In the genomic region with DNA sequence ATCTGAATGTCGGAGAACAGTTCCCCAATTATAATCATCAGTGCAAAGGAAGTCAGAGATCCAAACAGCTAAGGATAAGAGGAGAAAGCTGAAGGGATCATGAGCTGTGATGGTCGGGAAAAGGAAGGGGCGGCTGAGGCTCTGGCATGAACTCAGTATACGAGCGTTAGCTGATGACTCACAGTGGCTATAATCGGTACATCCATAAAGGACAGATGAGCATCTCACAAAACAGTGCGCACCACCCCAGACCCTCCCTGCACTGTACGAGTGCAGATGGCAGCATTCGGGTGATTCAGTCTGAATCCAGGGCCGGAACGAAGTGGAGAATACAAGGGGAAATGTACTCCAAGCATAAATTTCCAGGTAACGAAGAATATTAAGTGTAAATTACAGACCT, we compare ENCODE assay signal across 16 mouse cellular contexts.
DNase-seq lines count a peak whose midpoint lies in the region.
"Had no signal": no experiment of that assay in that cellular context is flagged by ENCODE, and none has a peak within 500 bp of the region (broad histone marks: within the 10 kb centered on the region; RNA-seq: fewer than 3 reads in every experiment).

No protein-coding gene starts in this region.

- DNase-seq in layer of hippocampus, adult 9-11 months: peak; percentile 6
- no peak for DNase-seq in layer of hippocampus, adult 11-12 months (ENCODE audit: low spot score)
- peak; percentile 33 to 52 for DNase-seq in right cerebral cortex, adult 2 months (ENCODE audit: low spot score in 2 of 2)
- DNase-seq in right cerebral cortex, postnatal 4 days: no peak
- DNase-seq in left cerebral cortex, postnatal 25 days (ENCODE audit: low spot score in 2 of 2): peak; percentile 20 to 77
- DNase-seq in telencephalon, adult 2 months (ENCODE audit: low read depth, low spot score): peak; percentile 29
- no peak for DNase-seq in liver
- DNase-seq in urinary bladder, postnatal 14 days (ENCODE audit: low spot score): no peak
- DNase-seq: adrenal gland, postnatal 25 days; cerebellum, adult 18-20 months; cerebellum, postnatal 14 days; gastrocnemius, postnatal 14 days; kidney, adult 2 months; kidney, postnatal 4 days; thymus, adult 2 months; thymus, postnatal 4 days had no signal

- intact Hi-C loops in left cerebral cortex, postnatal 25 days (cut with DNase I): loop anchor here (5.0 to 10.0 kb wide), 2 partner anchors 105 to 153 kb away; no protein-coding TSS in a partner anchor

Comparison
In these comparisons a context has a peak if more than half of its experiments do, and no peak if none do; other contexts are left out.
1. DNase-seq: peak in layer of hippocampus, adult 9-11 months (single experiment), right cerebral cortex, adult 2 months (2 of 2), left cerebral cortex, postnatal 25 days (2 of 2) and telencephalon, adult 2 months (single experiment); none in layer of hippocampus, adult 11-12 months (single experiment), right cerebral cortex, postnatal 4 days (single experiment), liver (single experiment) and urinary bladder, postnatal 14 days (single experiment).